Mouse (Mus musculus) urinary bladder, postnatal 36 days (tissue): ENCODE measurements around the gene Ric8a.
"Not testable (repeated sequence)": the region's sequence is repeated elsewhere in the genome, so short reads cannot be mapped to it uniquely, and the experiment has no call there.

Source experiments
- DNase-seq, 2 experiments: peaks; one replicate each; pipeline ENCODE4 v3.0.0; 2022; ENCODE audit warnings: low spot score in 2 of 2, mixed read lengths in 1 of 2

Gene Ric8a

DNA sequence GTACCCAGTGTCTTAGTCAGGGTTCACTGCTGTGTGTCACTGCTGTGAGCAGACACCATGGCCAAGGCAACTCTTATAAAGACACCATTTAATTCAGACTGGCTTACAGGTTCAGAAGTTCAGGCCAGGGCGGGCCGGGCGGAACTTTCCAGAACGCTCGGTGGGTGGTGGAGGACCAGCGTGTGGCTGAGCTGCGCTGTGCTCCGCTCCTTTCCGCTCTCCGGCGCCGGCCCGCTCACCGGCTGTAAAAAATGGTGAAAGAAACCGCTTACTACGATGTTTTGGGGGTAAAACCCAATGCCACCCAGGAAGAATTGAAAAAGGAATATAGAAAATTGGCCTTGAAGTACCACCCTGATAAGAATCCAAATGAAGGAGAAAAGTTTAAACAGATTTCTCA, 33.9 kb downstream of the Ric8a start:
- DNase-seq: not testable (repeated sequence)

DNA sequence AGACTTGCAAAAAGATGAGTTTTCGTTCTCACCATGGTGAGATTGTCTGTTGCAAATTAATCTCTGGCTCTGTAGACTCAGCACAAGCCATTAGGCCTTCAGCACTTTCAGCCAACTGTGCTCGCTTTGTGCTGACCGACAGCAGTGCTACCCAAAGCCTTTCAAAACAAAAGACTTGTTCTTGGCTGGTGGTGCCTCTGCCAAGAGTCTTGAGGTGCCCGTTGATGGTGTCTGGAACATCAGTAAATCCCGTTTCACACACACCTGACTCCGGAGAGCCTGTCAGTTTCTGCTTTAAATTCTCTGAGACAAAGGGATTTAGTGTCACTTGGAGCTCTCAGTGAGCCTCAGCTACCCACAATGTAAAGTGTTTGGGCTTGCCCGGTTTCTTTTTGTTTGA, 37.3 kb downstream of the Ric8a start:
- DNase-seq: no peak

DNA sequence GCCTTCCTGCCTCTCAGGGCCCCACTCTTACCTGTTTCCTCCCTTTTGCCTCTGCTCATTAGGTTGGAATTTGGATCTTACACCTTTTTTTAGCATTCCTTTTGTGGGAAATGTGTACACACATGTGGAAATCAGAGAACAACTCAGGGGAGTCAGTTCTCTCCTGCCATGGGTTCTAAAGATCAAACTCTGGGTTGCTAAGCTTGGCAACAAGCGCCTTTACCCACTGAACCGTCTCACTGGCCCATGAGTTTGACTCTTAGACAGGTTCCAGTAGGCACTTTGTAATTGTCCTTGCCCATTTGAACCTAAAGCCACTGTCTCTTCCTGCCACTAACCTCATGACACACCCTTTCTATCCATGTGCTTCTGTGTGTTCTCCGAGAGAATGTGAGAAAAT, 37.9 kb downstream of the Ric8a start:
- no peak for DNase-seq

DNA sequence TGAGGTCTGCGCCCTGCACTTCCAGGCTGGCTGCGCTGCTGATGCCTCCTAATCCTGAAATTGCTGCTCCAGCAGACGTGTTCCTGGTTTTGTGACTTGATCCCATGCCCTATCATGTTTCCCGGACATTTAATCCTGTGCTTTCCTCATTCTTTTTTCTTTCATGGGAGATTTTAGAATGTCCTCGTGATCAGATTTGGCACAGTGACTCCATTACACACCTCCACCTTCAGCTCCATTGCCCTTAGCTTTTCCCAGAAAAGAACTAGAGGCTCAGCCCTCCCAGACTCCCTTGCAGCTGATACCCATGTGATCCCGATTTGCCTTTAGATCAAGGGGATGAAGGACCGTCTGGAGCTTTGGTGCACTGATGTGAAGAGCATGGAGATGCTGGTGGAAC, 41.1 kb downstream of the Ric8a start:
- no peak for DNase-seq

DNA sequence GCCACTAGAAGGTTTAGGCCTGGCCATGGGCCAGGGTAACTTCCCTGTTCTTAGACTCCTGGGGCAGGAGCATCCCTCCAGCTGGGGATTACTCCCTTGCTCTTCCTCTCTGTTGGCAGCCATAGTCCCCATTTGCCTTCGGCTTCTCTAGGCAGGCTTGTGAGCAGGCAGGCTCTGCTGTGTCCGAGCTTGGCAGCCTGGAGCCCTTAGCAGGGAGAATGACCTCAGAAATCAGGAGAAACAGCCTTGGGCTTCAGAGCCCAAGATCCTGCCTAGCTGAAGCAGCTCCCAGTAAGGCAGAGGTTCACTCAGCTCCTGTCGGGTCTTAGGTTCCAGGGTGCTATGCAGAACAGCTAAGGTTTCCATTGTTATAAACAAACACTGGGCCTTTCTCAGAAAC, 42.4 kb downstream of the Ric8a start:
- no peak for DNase-seq

DNA sequence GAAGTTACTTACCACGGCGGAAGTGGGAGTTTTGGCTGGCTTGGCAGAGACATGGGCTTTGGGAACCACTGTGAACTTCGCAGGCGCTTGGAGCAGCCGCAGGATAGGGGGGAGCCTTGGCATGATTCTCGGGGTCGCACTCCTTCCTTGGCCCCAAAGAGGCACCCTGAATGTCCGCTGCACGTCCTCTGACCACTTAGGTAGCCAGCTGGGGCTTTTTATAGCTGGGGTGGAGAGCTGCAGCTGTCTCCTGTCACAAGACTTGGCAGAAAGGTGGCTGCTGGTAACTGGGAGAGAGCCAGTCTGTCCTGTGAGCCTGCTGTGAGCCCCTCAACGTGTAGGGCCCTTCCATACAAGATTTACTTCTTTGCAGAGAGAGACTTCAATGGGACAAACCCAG, 43.5 kb downstream of the Ric8a start, which contains the start of gene Cox8b:
Gene Cox8b, minus strand, starts transcription at position 227 of the 400 bp plus-strand sequence.
- DNase-seq: no peak

DNA sequence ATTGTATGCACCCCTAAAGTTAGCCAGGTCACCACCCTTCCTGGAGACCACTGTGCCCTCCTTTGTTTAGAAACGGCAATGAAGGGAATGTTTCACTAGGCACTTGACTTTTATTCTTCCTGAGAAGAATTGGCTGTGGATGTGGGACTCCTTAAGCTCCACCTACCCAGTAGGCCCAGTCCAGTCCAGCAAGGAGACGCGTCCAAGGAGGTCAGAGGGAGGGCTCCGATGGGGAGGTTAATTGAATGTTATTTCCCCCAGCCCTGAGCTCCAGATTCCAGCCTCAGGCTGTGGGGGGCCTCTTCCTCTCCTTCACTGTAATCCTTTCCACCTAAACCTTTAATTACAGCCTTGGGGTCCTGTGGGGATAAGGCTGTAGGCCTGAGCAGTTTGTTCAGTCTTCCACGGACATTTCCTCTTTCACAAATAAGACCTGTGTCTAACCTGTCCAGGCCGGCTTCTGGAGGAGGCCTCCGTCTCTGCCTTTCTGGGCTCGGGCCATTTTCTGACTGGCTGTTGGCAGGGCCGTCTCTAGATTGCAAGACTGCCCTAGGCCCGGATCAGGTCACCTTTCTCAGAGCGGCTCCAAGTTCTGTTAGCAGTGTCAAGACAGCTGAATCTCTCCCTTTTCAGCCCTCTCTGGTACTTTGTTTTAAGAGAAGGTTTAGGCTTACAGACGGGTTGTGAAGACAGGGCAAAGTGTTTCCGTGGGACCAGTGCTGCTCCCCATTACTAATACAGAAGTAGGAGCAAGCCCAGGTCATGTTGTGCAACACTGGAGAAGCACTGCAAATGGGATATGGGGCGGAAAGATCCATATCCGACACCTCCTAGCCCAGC, 45.5 kb downstream of the Ric8a start:
- peak in 1 of 2 experiments; percentile 44 for DNase-seq

DNA sequence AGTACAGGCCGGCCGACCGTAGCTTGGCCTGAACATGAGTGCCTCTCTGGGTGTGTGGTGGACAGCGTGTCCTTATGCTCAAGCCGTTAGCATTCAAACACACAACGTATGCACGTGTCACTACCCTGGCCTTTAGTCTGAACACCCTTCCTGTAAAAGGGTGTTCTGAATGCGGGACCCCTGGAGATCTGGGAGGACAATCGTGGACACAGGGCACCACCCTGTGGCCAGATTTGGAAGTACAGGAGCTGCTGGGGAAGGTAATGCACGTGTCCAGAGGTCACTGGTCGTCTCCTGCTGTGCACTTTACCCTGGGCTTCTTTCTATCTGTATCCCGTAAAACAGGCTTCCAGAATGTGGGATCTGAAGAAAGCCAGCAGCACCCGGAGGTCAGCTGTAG, 46.5 kb downstream of the Ric8a start:
- DNase-seq: peak; percentile 66 to 76

DNA sequence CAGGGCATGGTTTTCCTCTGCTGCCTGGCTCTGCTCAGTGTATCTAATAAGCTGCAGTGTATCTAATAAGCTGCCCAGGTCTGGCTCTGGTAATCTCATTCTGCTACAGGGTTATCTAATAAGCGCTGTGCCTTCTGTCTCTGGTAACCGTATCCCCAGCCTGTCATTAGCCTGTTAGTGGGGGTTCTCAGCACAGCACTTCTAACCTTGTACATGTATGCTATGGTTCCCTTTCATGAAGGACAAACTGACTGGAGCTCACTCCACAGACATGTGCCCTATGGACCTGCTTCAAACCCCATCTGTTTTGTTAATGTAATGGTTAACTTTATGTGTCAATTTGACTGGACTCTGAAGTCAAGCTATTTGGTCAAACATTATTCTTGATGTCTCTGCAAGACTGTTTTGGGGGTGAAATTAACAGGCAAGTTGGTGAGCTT, 48.9 kb downstream of the Ric8a start:
- DNase-seq: no peak

DNA sequence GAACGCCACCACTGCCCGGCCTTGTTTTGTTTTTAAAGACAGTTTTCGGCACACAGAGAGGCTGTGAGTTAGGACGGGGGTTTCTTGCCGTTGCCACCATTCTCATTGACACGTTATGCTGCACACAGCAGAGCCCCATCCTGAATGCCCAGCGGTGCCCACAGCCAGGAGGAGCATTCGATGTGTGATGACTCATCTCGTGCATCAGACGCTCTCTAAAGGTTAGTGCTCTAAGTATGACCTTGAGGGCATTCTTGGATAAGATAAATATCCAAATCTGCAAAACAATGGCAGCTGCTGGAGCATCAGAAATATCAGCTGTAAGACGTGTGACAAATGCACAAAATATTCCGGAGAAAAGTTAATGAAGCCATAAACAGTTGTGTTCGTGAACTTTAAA, 50.4 kb downstream of the Ric8a start:
- no peak for DNase-seq

DNA sequence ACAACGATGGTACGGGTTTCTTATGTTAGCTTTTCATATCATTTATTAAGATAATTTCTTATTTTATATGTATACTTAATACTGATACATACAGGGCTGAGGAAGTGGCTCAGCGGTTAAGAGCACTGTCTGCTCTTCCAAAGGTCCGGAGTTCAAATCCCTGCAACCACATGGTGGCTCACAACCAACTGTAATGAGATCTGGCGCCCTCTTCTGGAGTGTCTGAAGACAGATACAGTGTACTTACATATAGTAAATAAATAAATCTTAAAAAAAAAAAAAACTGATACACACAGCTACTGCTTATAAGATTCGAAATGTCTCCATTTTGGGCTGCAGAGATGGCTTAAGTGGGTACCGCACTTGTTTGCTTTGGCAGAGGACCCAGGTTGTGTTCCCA, 50.9 kb downstream of the Ric8a start:
- no peak for DNase-seq

DNA sequence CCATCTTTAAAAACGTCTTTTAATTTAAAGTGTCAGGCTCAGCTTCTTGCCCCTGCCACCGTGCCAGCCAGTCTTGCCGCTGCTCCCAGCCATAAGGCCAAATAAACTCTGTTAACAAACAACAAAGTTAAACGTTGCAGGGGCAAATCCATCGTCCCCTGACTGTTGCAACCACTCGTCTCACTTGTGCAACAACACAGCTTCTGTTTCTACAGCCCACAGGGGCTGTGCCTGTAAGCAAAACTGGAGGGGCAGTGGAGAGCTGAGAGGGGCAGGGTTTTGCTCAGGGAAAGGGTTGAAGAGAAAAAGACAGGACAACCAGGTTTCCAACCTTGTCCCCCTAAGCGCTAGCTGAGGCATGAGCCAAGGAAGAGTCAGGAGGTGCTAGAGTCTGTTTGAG, 51.4 kb downstream of the Ric8a start:
- no peak for DNase-seq

DNA sequence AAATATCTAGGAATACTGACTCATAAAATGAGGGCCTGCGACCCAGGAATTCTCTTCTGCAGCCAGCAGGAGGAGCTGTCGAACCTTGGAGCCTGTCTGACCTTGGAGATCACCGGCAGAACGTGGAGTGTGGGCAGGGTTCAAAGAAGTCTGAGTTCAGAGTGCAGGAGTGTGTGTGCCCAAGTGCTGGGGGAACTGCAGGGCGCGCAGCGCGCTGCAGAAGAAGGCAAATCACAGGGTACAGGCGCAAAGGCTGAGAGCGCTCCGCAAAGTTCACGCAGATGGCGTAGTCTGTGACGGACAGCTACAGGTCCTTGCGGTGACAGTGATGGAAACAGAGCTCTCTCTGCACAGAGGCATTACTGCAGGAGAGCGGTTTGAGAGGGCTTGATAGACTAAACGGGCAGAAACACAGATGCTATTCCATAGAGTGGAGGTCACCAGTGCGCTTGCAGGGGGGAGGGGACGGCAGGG, 51.9 kb downstream of the Ric8a start:
- peak; percentile 69 to 79 for DNase-seq

DNA sequence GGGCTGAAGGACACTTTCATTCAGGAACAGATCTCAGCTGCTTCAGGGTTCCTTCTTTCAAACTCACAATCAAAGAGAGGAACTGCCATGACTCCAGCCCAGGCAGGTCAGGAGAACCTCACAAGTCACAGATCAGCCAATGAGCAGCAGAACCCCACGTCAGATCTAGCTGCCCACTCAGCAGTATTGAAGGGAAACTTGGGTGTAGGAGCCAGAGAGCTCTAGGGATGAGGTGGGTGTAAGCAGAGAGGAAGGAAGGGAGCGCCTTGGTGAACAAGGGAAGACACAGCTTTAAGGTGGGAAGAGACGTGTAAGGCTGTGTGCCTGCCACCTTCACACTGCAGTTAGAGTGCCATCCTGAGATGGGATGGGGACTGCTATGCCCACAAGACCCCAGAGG, 55.5 kb downstream of the Ric8a start:
- no peak for DNase-seq

DNA sequence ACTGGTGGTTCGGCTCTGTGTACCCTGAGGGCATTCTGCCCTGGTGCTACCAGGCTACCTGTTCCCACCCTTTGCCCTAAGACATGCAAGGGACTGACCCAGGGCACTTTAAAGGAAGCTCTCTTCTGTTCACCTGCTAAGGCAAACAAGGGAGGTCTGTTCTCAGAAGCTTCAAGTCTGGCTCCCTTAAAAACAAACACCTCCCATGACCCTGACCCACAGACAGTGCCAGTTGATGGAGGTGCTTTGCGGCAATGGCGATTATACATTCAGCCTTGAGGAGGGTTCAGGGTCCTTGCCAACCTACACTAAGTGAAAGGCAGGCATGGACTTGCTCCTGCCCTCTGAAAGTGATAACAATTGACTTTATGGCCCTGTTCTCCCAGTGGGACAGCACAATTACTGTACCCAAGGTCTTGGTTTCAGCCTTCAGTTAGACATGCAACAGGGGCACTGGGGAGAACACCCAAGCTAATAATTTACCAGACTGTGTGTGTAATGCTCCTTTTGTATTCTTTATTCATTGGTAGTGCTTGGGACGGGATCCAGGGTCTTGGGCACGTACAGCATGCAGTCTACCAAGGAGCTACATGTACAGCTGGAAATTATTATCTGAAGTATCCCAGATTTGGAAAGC, 56.2 kb downstream of the Ric8a start:
- DNase-seq: no peak
